Mouse (Mus musculus) spleen, adult 2 months (tissue): Measurements from ENCODE around the gene Rec8. TPM values are rescaled to one million over a fixed set of nuclear protein-coding genes. Genes with fewer than 3 reads are reported as not detected.
A peak's percentile ranks its signal among the peaks of the same experiment; 100 is the strongest.

Experiments
- DNase-seq, 2 experiments: peaks; one replicate each; pipeline versions ENCODE4 v3.0.0 to v3.0.0-alpha.2; 2012 to 2021; ENCODE audit warnings: low spot score in 2 of 2, low read depth in 1 of 2
- H3K27ac ChIP-seq: fragments of 200-500 bp; 2 replicates; pipeline ENCODE4 v1.5.1; 2012; ENCODE audit warnings: low read length, inconsistent platforms; ENCODE audit not compliant: insufficient read depth
- H3K27me3 ChIP-seq: fragments of 200-500 bp; 2 replicates; pipeline ENCODE4 v1.6.1; 2012; ENCODE audit warnings: mild to moderate bottlenecking, moderate library complexity, low read length, inconsistent platforms; ENCODE audit not compliant: control insufficient read depth, insufficient read depth
- H3K36me3 ChIP-seq: fragments of 200-500 bp; 2 replicates; pipeline ENCODE4 v1.6.1; 2012; ENCODE audit warnings: mild to moderate bottlenecking, low read length, inconsistent platforms; ENCODE audit not compliant: control insufficient read depth, insufficient read depth
- H3K4me1 ChIP-seq: fragments of 200-500 bp; 2 replicates; pipeline ENCODE4 v1.6.1; 2011; ENCODE audit warnings: inconsistent platforms; ENCODE audit not compliant: control insufficient read depth, insufficient read depth, insufficient read length
- H3K4me3 ChIP-seq: fragments of 200-500 bp; 2 replicates; pipeline ENCODE4 v1.5.1; 2011; ENCODE audit warnings: mild to moderate bottlenecking, inconsistent platforms; ENCODE audit not compliant: insufficient read depth, insufficient read length; ENCODE audit errors: extremely low read depth
- CTCF ChIP-seq: fragments of 200-500 bp; IDR thresholded peaks from 2 replicates; pipeline ENCODE4 v1.5.1; 2011; ENCODE audit warnings: mild to moderate bottlenecking, inconsistent platforms; ENCODE audit not compliant: insufficient read depth, insufficient read length, insufficient replicate concordance; ENCODE audit errors: extremely low read depth
- POLR2A ChIP-seq: fragments of 200-500 bp; IDR thresholded peaks from 2 replicates; pipeline ENCODE4 v1.6.1; 2011; ENCODE audit warnings: low read depth, low read length, inconsistent platforms
- WGBS: fragments of 180-500 bp; shearing (Covaris S2); methylation state at CpG from one replicate; pipeline ENCODE4 v1.1.7; 2018; 5-methylcytosine and 5-hydroxymethylcytosine counted together
- polyA plus RNA-seq: library from polyadenylated mRNA; depleted of rRNA; stranded (reverse); fragments of >200 nt; gene quantifications from 2 replicates; pipeline ENCODE4 v1.2.3, GENCODE M21; 2012

Rec8 gene
- polyA plus RNA-seq, 1 experiment = 2.4 TPM

GRCm38 (mm10) chr14:55584702-55585565 is 32.9 kb upstream of the Rec8 start, which contains the start of gene Emc9:
Gene Emc9, minus strand, starts transcription at chr14:55585302.
- Histone ChIP-seq H3K4me1 (peaks cover 15% of the 10 kb centered on the region; the same call in 1 of the 2 replicates), H3K36me3 (peaks cover 28% of the 10 kb centered on the region)
- 7% methylated on average over 43 of the region's 43 CpGs for WGBS

GRCm38 (mm10) chr14:55585566-55585960 is 32.3 kb upstream of the Rec8 start:
- Histone ChIP-seq H3K4me3 (no peak overlapping the region), H3K27ac (peak overlapping the region; percentile 82), H3K4me1 (peaks cover 15% of the 10 kb centered on the region; the same call in 1 of the 2 replicates), H3K27me3 (no peaks in the 10 kb centered on the region), H3K36me3 (peaks cover 25% of the 10 kb centered on the region)
- 48% methylated on average over 6 of the region's 6 CpGs for WGBS
- no peak for DNase-seq
- no peak for TF ChIP-seq CTCF
- no peak for TF ChIP-seq POLR2A

More at GRCm38 (mm10) chr14:55584702-55585565, 32.9 kb upstream of the Rec8 start, which contains the start of gene Emc9:
- Histone ChIP-seq H3K4me3 (peak within 1 kb of the TSS; percentile 71), H3K27ac (peak within 1 kb of the TSS; percentile 82), H3K27me3 (no peaks in the 10 kb centered on the region)
- DNase-seq = peak in 1 of 2 experiments; percentile 77
- no peak for TF ChIP-seq CTCF
- no peak; the same call in 1 of the 2 replicates for TF ChIP-seq POLR2A

GRCm38 (mm10) chr14:55586149-55586548 is 31.7 kb upstream of the Rec8 start:
- Histone ChIP-seq H3K27ac (peak overlapping the region; percentile 82; the same call in 1 of the 2 replicates), H3K27me3 (no peaks in the 10 kb centered on the region), H3K4me3 (no peak overlapping the region), H3K36me3 (peaks cover 19% of the 10 kb centered on the region), H3K4me1 (peaks cover 15% of the 10 kb centered on the region; the same call in 1 of the 2 replicates)
- DNase-seq = no peak
- TF ChIP-seq POLR2A (no peak), CTCF (no peak)
- WGBS = 70% methylated on average over 2 of the region's 2 CpGs

GRCm38 (mm10) chr14:55589271-55589670 is 28.6 kb upstream of the Rec8 start:
- WGBS = 96% methylated on average over 5 of the region's 5 CpGs
- Histone ChIP-seq H3K27me3 (no peaks in the 10 kb centered on the region), H3K4me3 (no peak overlapping the region), H3K27ac (peak overlapping the region; percentile 25; the same call in 1 of the 2 replicates), H3K4me1 (peaks cover 15% of the 10 kb centered on the region; the same call in 1 of the 2 replicates), H3K36me3 (peaks cover 14% of the 10 kb centered on the region)
- no peak for DNase-seq
- TF ChIP-seq CTCF = no peak
- no peak for TF ChIP-seq POLR2A

GRCm38 (mm10) chr14:55589771-55590448 is 27.9 kb upstream of the Rec8 start:
- TF ChIP-seq POLR2A (no peak), CTCF (no peak)

GRCm38 (mm10) chr14:55590748-55591330 is 27.0 kb upstream of the Rec8 start, which contains the start of gene Psme2:
Gene Psme2, minus strand, starts transcription at chr14:55591113.
- Histone ChIP-seq H3K36me3 (peaks cover 27% of the 10 kb centered on the region), H3K27me3 (no peaks in the 10 kb centered on the region), H3K4me3 (peak within 1 kb of the TSS; percentile 83), H3K4me1 (peaks cover 6% of the 10 kb centered on the region; the same call in 1 of the 2 replicates), H3K27ac (peak within 1 kb of the TSS; percentile 95)
- no peak for TF ChIP-seq CTCF
- peak; percentile 22 for TF ChIP-seq POLR2A
- DNase-seq = peak; percentile 79 to 83
- WGBS = 1% methylated on average over 22 of the region's 22 CpGs

More at GRCm38 (mm10) chr14:55589771-55590448, 27.9 kb upstream of the Rec8 start:
- H3K4me1 ChIP-seq = peaks cover 10% of the 10 kb centered on the region; the same call in 1 of the 2 replicates
- DNase-seq = no peak
- H3K4me3 ChIP-seq = peak overlapping the region; percentile 83
- peak overlapping the region; percentile 85 for H3K27ac ChIP-seq
- 51% methylated on average over 11 of the region's 11 CpGs for WGBS
- H3K36me3 ChIP-seq = peaks cover 18% of the 10 kb centered on the region
- H3K27me3 ChIP-seq = no peaks in the 10 kb centered on the region
